Mouse (Mus musculus) heart, postnatal 0 days (tissue): Measurements from ENCODE around the gene Gpr153.
A peak's percentile ranks its signal among the peaks of the same experiment; 100 is the strongest.

Source experiments
- CTCF ChIP-seq: IDR thresholded peaks from 2 replicates; pipeline ENCODE4 v1.5.1; 2016; ENCODE audit warnings: antibody characterized with exemption, control low read depth, low read depth
- EP300 ChIP-seq: IDR thresholded peaks from 2 replicates; pipeline ENCODE4 v1.6.1; 2016; ENCODE audit warnings: antibody characterized with exemption, low read depth

- peak; percentile 41 for TF ChIP-seq CTCF
- TF ChIP-seq EP300, result no peak
These were observed 54.7 kb downstream of the Gpr153 start for GRCm38 (mm10) chr4:152328691-152329090.
